Mouse (Mus musculus) bone marrow macrophage, adult 2 months (primary cell): ENCODE data around the gene Cdh4. TPM values are rescaled to one million over a fixed set of nuclear protein-coding genes. Genes with fewer than 3 reads are reported as not detected.

Experiments
- H3K27ac ChIP-seq: 2 replicates; pipeline ENCODE4 v1.5.1; 2012; ENCODE audit warnings: low read depth, low read length; ENCODE audit not compliant: insufficient read depth
- H3K4me1 ChIP-seq: 2 replicates; pipeline ENCODE4 v1.6.1; 2012; ENCODE audit warnings: low read length; ENCODE audit not compliant: control insufficient read depth, insufficient read depth
- H3K4me3 ChIP-seq: 2 replicates; pipeline ENCODE4 v1.5.1; 2012; ENCODE audit warnings: mild to moderate bottlenecking, low read length, moderate library complexity; ENCODE audit not compliant: insufficient read depth
- CTCF ChIP-seq: IDR thresholded peaks from 2 replicates; pipeline ENCODE4 v1.5.1; 2012; ENCODE audit warnings: low read depth, mild to moderate bottlenecking, low read length, moderate library complexity
- POLR2A ChIP-seq: IDR thresholded peaks from 2 replicates; pipeline ENCODE4 v1.6.1; 2012; ENCODE audit warnings: mild to moderate bottlenecking, low read depth, low read length, borderline replicate concordance
- polyA plus RNA-seq: library from polyadenylated mRNA; stranded (reverse); fragments of >200 nt; gene quantifications from 2 replicates; pipeline ENCODE4 v1.2.4, GENCODE M21; 2012; ENCODE audit not compliant: missing spikeins, insufficient read depth, insufficient read length

Cdh4 gene
- polyA plus RNA-seq, 1 experiment: not detected

GRCm38 (mm10) chr2:179863266-179863665, 421.0 kb downstream of the Cdh4 start:
- no peak overlapping the region for H3K27ac ChIP-seq
- no peaks in the 10 kb centered on the region for H3K4me1 ChIP-seq
- no peak overlapping the region for H3K4me3 ChIP-seq
- TF ChIP-seq CTCF: peak; percentile 48; the same call in 1 of the 2 replicates
- no peak for TF ChIP-seq POLR2A

- Histone ChIP-seq H3K27ac (no peak overlapping the region), H3K4me1 (no peaks in the 10 kb centered on the region), H3K4me3 (no peak overlapping the region)
- no peak for TF ChIP-seq POLR2A
- TF ChIP-seq CTCF: no peak
Measured at GRCm38 (mm10) chr2:179865097-179865496, 422.9 kb downstream of the Cdh4 start.

- no peak overlapping the region for H3K4me3 ChIP-seq
- TF ChIP-seq CTCF (no peak), POLR2A (no peak)
- H3K4me1 ChIP-seq: no peaks in the 10 kb centered on the region
- no peak overlapping the region for H3K27ac ChIP-seq
Measured at GRCm38 (mm10) chr2:179867669-179868068, 425.4 kb downstream of the Cdh4 start.

GRCm38 (mm10) chr2:179869871-179870270, 427.6 kb downstream of the Cdh4 start:
- no peak overlapping the region for H3K27ac ChIP-seq
- TF ChIP-seq CTCF (no peak), POLR2A (no peak)
- no peak overlapping the region for H3K4me3 ChIP-seq
- H3K4me1 ChIP-seq: no peaks in the 10 kb centered on the region

- TF ChIP-seq POLR2A: no peak
- no peak for TF ChIP-seq CTCF
- no peaks in the 10 kb centered on the region for H3K4me1 ChIP-seq
- H3K27ac ChIP-seq: no peak overlapping the region
- no peak overlapping the region for H3K4me3 ChIP-seq
Measured at GRCm38 (mm10) chr2:179872724-179873123, 430.5 kb downstream of the Cdh4 start.

GRCm38 (mm10) chr2:179873315-179873714, 431.1 kb downstream of the Cdh4 start:
- Histone ChIP-seq H3K4me1 (no peaks in the 10 kb centered on the region), H3K4me3 (no peak overlapping the region), H3K27ac (no peak overlapping the region)
- TF ChIP-seq CTCF (peak; percentile 47; the same call in 1 of the 2 replicates), POLR2A (no peak)

- no peak for TF ChIP-seq POLR2A
- TF ChIP-seq CTCF: peak; percentile 75; the same call in 1 of the 2 replicates
- Histone ChIP-seq H3K27ac (no peak overlapping the region), H3K4me3 (no peak overlapping the region), H3K4me1 (no peaks in the 10 kb centered on the region)
Measured at GRCm38 (mm10) chr2:179875147-179875546, 432.9 kb downstream of the Cdh4 start.

- H3K4me1 ChIP-seq: no peaks in the 10 kb centered on the region
- TF ChIP-seq POLR2A (no peak), CTCF (peak; percentile 68)
Measured at GRCm38 (mm10) chr2:179877551-179878215, 435.5 kb downstream of the Cdh4 start.

GRCm38 (mm10) chr2:179884561-179884960, 442.3 kb downstream of the Cdh4 start:
- Histone ChIP-seq H3K4me1 (no peaks in the 10 kb centered on the region), H3K27ac (no peak overlapping the region), H3K4me3 (no peak overlapping the region)
- TF ChIP-seq CTCF: no peak
- TF ChIP-seq POLR2A: no peak

More at GRCm38 (mm10) chr2:179877551-179878215, 435.5 kb downstream of the Cdh4 start:
- Histone ChIP-seq H3K27ac (no peak overlapping the region), H3K4me3 (no peak overlapping the region)

GRCm38 (mm10) chr2:179891048-179891447, 448.8 kb downstream of the Cdh4 start:
- Histone ChIP-seq H3K4me1 (no peaks in the 10 kb centered on the region), H3K27ac (no peak overlapping the region), H3K4me3 (no peak overlapping the region)
- TF ChIP-seq CTCF (no peak), POLR2A (no peak)

GRCm38 (mm10) chr2:179896949-179897348, 454.7 kb downstream of the Cdh4 start:
- Histone ChIP-seq H3K4me1 (no peaks in the 10 kb centered on the region), H3K27ac (no peak overlapping the region), H3K4me3 (no peak overlapping the region)
- TF ChIP-seq POLR2A (no peak), CTCF (no peak)
